12 mouse cellular contexts compared by ENCODE assay signal in genomic region chr16:30096475-30096874, GRCm38 (mm10). TPM values are rescaled to one million over a fixed set of nuclear protein-coding genes. Genes with fewer than 3 reads are reported as not detected.
DNase-seq lines count a peak whose midpoint lies in the region; ATAC-seq and TF ChIP-seq lines count a peak whose summit lies in the region.
"Had no signal": no experiment of that assay in that cellular context is flagged by ENCODE, and none has a peak within 500 bp of the region (broad histone marks: within the 10 kb centered on the region; RNA-seq: fewer than 3 reads in every experiment).

No protein-coding gene starts in this region.

- WGBS in heart, embryonic 10.5 days, result 13% methylated on average over 7 of the region's 7 CpGs
- WGBS in limb, embryonic 13.5 days, result 5% methylated on average over 7 of the region's 7 CpGs
- 48% methylated on average over 7 of the region's 7 CpGs for WGBS in hindbrain, postnatal 0 days

- no peaks in the 10 kb centered on the region for H3K36me3 ChIP-seq in heart, embryonic 10.5 days
- H3K36me3 ChIP-seq in limb, embryonic 13.5 days, result no peaks in the 10 kb centered on the region
- no peaks in the 10 kb centered on the region for H3K36me3 ChIP-seq in hindbrain, postnatal 0 days (ENCODE audit: insufficient read depth, low read length)
- H3K36me3 ChIP-seq: liver, embryonic 15.5 days had no signal

- H3K4me3 ChIP-seq in heart, embryonic 10.5 days, result no peak overlapping the region
- H3K4me3 ChIP-seq in limb, embryonic 13.5 days, result no peak overlapping the region
- no peak overlapping the region for H3K4me3 ChIP-seq in hindbrain, postnatal 0 days (ENCODE audit: low read length)
- H3K4me3 ChIP-seq: liver, embryonic 15.5 days had no signal

- no peak for TF ChIP-seq CTCF in hindbrain, postnatal 0 days (IDR thresholded peaks at IDR 0.05; ENCODE audit: low read depth)

- no peak; the same call in 1 of the 2 replicates for ATAC-seq in limb, embryonic 13.5 days (ENCODE audit: low FRiP score, low read depth)
- ATAC-seq in hindbrain, postnatal 0 days, result no peak
- ATAC-seq: Patski had no signal

- no peak for DNase-seq in heart, embryonic 10.5 days (ENCODE audit: low spot score)
- DNase-seq in heart, adult 8-10 months (ENCODE audit: low spot score), result no peak
- DNase-seq in ovary, adult 18-20 months (ENCODE audit: low spot score), result peak; percentile 47
- DNase-seq in ovary, postnatal 10 days (ENCODE audit: low spot score), result no peak
- peak; percentile 8 for DNase-seq in telencephalon, adult 2 months (ENCODE audit: low read depth, low spot score)
- DNase-seq in hindbrain, postnatal 0 days (ENCODE audit: low spot score), result no peak
- DNase-seq in adrenal gland, adult 18-20 months (ENCODE audit: low spot score in 2 of 2), result no peak
- DNase-seq: B cell, adult 2 months; retina, postnatal 1 day had no signal

- H3K27ac ChIP-seq in heart, embryonic 10.5 days, result 0 out of 2 replicates have a peak overlapping the region, but pooled peaks have one; percentile 6
- H3K27ac ChIP-seq in limb, embryonic 13.5 days, result no peak overlapping the region; the same call in 1 of the 2 replicates
- no peak overlapping the region for H3K27ac ChIP-seq in hindbrain, postnatal 0 days
- H3K27ac ChIP-seq: liver, embryonic 15.5 days had no signal

- no peak overlapping the region; the same call in 1 of the 2 replicates for H3K9ac ChIP-seq in limb, embryonic 13.5 days
- no peak overlapping the region for H3K9ac ChIP-seq in hindbrain, postnatal 0 days (replicated peaks; ENCODE audit: low read length)
- H3K9ac ChIP-seq: liver, embryonic 15.5 days had no signal

- H3K27me3 ChIP-seq in heart, embryonic 10.5 days (ENCODE audit: insufficient read depth, poor library complexity, severe bottlenecking), result peaks cover 14% of the 10 kb centered on the region; the same call in 1 of the 2 replicates
- 0 out of 2 replicates have a peak, but pooled peaks cover 6% of the 10 kb centered on the region for H3K27me3 ChIP-seq in limb, embryonic 13.5 days
- no peaks in the 10 kb centered on the region for H3K27me3 ChIP-seq in hindbrain, postnatal 0 days (ENCODE audit: insufficient read depth, low read length)
- H3K27me3 ChIP-seq: Patski had no signal

- peaks cover 26% of the 10 kb centered on the region for H3K4me1 ChIP-seq in heart, embryonic 10.5 days
- peaks cover 14% of the 10 kb centered on the region for H3K4me1 ChIP-seq in limb, embryonic 13.5 days
- H3K4me1 ChIP-seq in hindbrain, postnatal 0 days (ENCODE audit: insufficient read depth, low read length), result no peaks in the 10 kb centered on the region
- H3K4me1 ChIP-seq: liver, embryonic 15.5 days had no signal

- H3K4me2 ChIP-seq in limb, embryonic 13.5 days (replicated peaks), result peak overlapping the region; percentile 36
- H3K4me2 ChIP-seq in hindbrain, postnatal 0 days (ENCODE audit: low read depth, low read length), result no peak overlapping the region
- H3K4me2 ChIP-seq: liver, embryonic 15.5 days had no signal

- no peaks in the 10 kb centered on the region for H3K9me3 ChIP-seq in heart, embryonic 10.5 days
- H3K9me3 ChIP-seq in limb, embryonic 13.5 days, result no peaks in the 10 kb centered on the region
- H3K9me3 ChIP-seq in hindbrain, postnatal 0 days (ENCODE audit: low read length), result no peaks in the 10 kb centered on the region
- H3K9me3 ChIP-seq: liver, embryonic 15.5 days had no signal

RNA-seq across cellular contexts. Expression of gene Hes1, which starts 32.3 kb away (rescaled TPM):
- polyA plus RNA-seq in heart, embryonic 10.5 days (2016; fragmentation: Nextera tagmentation; extraction: Ambion mirVana), result 25.1 and 35.2 TPM in 2 replicates
- total RNA-seq in heart, adult 8-10 months (2022), result 10 to 100 TPM; 17.9 to 29.6 (median 23.7) TPM
- 49.6 and 50.2 TPM in 2 replicates for polyA plus RNA-seq in limb, embryonic 13.5 days (2015; fragmentation: Nextera tagmentation; extraction: Ambion mirVana)
- 9.2 and 19.8 TPM in 2 replicates for total RNA-seq in hindbrain, postnatal 0 days (2014; rRNA removed)
- polyA plus RNA-seq in hindbrain, postnatal 0 days (2015; fragmentation: Nextera tagmentation; extraction: Ambion mirVana), result 10.6 and 12.5 TPM in 2 replicates
- total RNA-seq in adrenal gland, adult 18-20 months (2021), result 10 to 100 TPM; 21.0 to 31.1 TPM

Comparison
In these comparisons a context has a peak if more than half of its experiments do, and no peak if none do; other contexts are left out.
1. DNase-seq: peak in ovary, adult 18-20 months (single experiment) and telencephalon, adult 2 months (single experiment); none in heart, embryonic 10.5 days (single experiment), heart, adult 8-10 months (single experiment), ovary, postnatal 10 days (single experiment), hindbrain, postnatal 0 days (single experiment) and adrenal gland, adult 18-20 months (0 of 2).